Mouse (Mus musculus) brain, embryonic 14.5 days (tissue): ENCODE results near the gene Magi3.

Experiments used
- CTCF ChIP-seq: fragments of 200-500 bp; IDR thresholded peaks from 2 replicates; pipeline ENCODE4 v1.5.1; 2012; ENCODE audit warnings: inconsistent platforms, mild to moderate bottlenecking, moderate library complexity, borderline replicate concordance; ENCODE audit not compliant: insufficient read depth, insufficient read length; ENCODE audit errors: extremely low read depth
- POLR2A ChIP-seq: fragments of 200-500 bp; IDR thresholded peaks from 2 replicates; pipeline ENCODE4 v1.6.1; 2012; ENCODE audit warnings: mild to moderate bottlenecking, inconsistent platforms, borderline replicate concordance; ENCODE audit not compliant: poor library complexity, insufficient read depth, insufficient read length, severe bottlenecking; ENCODE audit errors: extremely low read depth

- TF ChIP-seq CTCF (no peak), POLR2A (no peak)
Measured at GRCm38 (mm10) chr3:104020101-104020500, 200.1 kb downstream of the Magi3 start.
